Mouse (Mus musculus) thymus, adult 2 months (tissue): ENCODE results near the gene Tyw1.

ENCODE experiments used
- CTCF ChIP-seq: fragments of 200-500 bp; IDR thresholded peaks from 2 replicates; pipeline ENCODE4 v1.5.1; 2012; ENCODE audit warnings: mild to moderate bottlenecking, control low read depth, low read length, moderate library complexity, borderline replicate concordance; ENCODE audit not compliant: control insufficient read depth, poor library complexity, insufficient read depth; ENCODE audit errors: extremely low read depth
- POLR2A ChIP-seq: fragments of 200-500 bp; IDR thresholded peaks from 2 replicates; pipeline ENCODE4 v1.6.1; 2012; ENCODE audit warnings: mild to moderate bottlenecking, low read length, control low read depth, moderate library complexity; ENCODE audit not compliant: control insufficient read depth, poor library complexity, insufficient read depth; ENCODE audit errors: extremely low read depth

DNA sequence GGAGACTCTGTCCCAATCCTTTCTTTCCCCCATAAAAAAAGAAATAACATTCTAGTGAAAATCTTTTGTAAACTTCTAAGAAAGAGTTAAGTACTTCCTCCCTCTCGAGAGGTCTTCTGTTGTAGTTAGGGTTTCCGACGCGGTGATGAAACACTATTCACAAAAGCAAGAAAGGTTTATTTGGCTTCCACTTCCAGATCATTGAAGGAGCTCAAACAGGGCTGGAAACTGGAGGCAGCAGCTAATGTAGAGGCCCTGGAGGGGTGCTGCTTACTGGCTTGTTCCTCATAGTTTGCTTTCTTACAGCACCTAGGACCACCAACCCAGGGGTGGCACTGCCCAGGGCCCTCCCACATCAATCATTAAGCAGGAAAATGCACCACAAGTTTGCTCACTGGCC, 27.3 kb upstream of the Tyw1 start:
- no peak for TF ChIP-seq CTCF
- TF ChIP-seq POLR2A: no peak
